20 mouse cellular contexts compared by ENCODE assay signal in genomic region chr2:110114133-110114532, GRCm38 (mm10).
"Had no signal": no experiment of that assay in that cellular context is flagged by ENCODE, and none has a peak within 500 bp of the region (broad histone marks: within the 10 kb centered on the region; RNA-seq: fewer than 3 reads in every experiment).

No protein-coding gene starts in this region.

- H3K36me3 ChIP-seq: midbrain, embryonic 10.5 days; midbrain, embryonic 12.5 days; neural tube, embryonic 13.5 days; neural tube, embryonic 15.5 days; stomach, embryonic 15.5 days had no signal

- ATAC-seq: midbrain, embryonic 16.5 days had no signal

- H3K9ac ChIP-seq: lung, embryonic 14.5 days; midbrain, embryonic 12.5 days; neural tube, embryonic 13.5 days; neural tube, embryonic 15.5 days; stomach, embryonic 15.5 days had no signal

- H3K9me3 ChIP-seq: midbrain, embryonic 10.5 days; midbrain, embryonic 12.5 days; neural tube, embryonic 13.5 days; neural tube, embryonic 15.5 days; stomach, embryonic 15.5 days had no signal

- H3K27ac ChIP-seq: midbrain, embryonic 10.5 days; midbrain, embryonic 12.5 days; neural tube, embryonic 13.5 days; neural tube, embryonic 15.5 days; stomach, embryonic 15.5 days had no signal

- H3K4me2 ChIP-seq: lung, embryonic 14.5 days; midbrain, embryonic 12.5 days; neural tube, embryonic 13.5 days; neural tube, embryonic 15.5 days; stomach, embryonic 15.5 days had no signal

- DNase-seq: lung, adult 18-20 months; lung, embryonic 14.5 days; lung, postnatal 10 days; lung, postnatal 4 days; midbrain, embryonic 14.5 days; retina, postnatal 1 day; right cerebral cortex, adult 18-20 months; right cerebral cortex, postnatal 25 days; right cerebral cortex, postnatal 4 days; spleen, adult 18-20 months; thymus, adult 2 months; thymus, postnatal 25 days; thymus, postnatal 4 days had no signal

- H3K4me3 ChIP-seq: midbrain, embryonic 10.5 days; midbrain, embryonic 12.5 days; myocyte; neural tube, embryonic 13.5 days; neural tube, embryonic 15.5 days; stomach, embryonic 15.5 days had no signal

- H3K4me1 ChIP-seq: midbrain, embryonic 10.5 days; midbrain, embryonic 12.5 days; neural tube, embryonic 13.5 days; neural tube, embryonic 15.5 days; stomach, embryonic 15.5 days had no signal

- H3K27me3 ChIP-seq: midbrain, embryonic 12.5 days; neural tube, embryonic 13.5 days; neural tube, embryonic 15.5 days; stomach, embryonic 15.5 days had no signal
